Mouse (Mus musculus): Measurements from ENCODE around the gene Lrrk2. TPM values are rescaled to one million over a fixed set of nuclear protein-coding genes. Genes with fewer than 3 reads are reported as not detected.

Lrrk2 gene
- polyA plus RNA-seq, 1 experiment from 2014 or later, result 4.7 TPM

DNA sequence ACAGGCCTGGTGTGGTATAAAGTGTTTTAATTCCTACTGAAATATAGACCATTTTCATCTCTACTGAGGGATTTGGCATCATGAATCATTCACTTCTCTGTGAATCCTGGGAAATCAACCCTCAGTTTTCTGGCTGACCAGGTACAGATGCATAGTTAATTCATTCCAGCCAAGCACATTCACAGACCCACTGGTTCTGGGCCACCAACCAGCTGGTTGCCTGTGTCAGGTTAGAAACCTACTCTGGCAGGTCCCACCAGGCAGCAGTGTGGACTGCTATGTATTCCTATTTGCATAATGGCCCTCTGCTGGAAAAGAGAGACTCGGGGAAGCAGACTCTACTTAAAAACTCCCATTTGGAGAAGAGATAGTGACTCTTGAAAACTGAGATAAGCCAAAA lies 27.9 kb downstream of the Lrrk2 start:
- no peaks in the 10 kb centered on the region for H3K4me1 ChIP-seq (replicated peaks; ENCODE audit: control insufficient read depth, insufficient read depth, low read length)
- no peaks in the 10 kb centered on the region for H3K36me3 ChIP-seq (ENCODE audit: control insufficient read depth, insufficient read depth, low read length)
- no peak overlapping the region for H3K9ac ChIP-seq (ENCODE audit: low read depth, low read length)
- H3K27me3 ChIP-seq (ENCODE audit: control insufficient read depth, insufficient read depth, low read length), result no peaks in the 10 kb centered on the region
- ATAC-seq (ENCODE audit: low FRiP score) (no peak), DNase-seq (ENCODE audit: low spot score) (no peak)
- 62% methylated on average over 1 of the region's 1 CpGs for WGBS
- H3K9me3 ChIP-seq (ENCODE audit: control insufficient read depth, low read length), result no peaks in the 10 kb centered on the region
- H3K4me3 ChIP-seq (ENCODE audit: low read depth, low read length), result no peak overlapping the region
- H3K4me2 ChIP-seq (replicated peaks; ENCODE audit: low read depth, low read length), result no peak overlapping the region
- H3K27ac ChIP-seq (ENCODE audit: low read depth, low read length), result no peak overlapping the region

DNA sequence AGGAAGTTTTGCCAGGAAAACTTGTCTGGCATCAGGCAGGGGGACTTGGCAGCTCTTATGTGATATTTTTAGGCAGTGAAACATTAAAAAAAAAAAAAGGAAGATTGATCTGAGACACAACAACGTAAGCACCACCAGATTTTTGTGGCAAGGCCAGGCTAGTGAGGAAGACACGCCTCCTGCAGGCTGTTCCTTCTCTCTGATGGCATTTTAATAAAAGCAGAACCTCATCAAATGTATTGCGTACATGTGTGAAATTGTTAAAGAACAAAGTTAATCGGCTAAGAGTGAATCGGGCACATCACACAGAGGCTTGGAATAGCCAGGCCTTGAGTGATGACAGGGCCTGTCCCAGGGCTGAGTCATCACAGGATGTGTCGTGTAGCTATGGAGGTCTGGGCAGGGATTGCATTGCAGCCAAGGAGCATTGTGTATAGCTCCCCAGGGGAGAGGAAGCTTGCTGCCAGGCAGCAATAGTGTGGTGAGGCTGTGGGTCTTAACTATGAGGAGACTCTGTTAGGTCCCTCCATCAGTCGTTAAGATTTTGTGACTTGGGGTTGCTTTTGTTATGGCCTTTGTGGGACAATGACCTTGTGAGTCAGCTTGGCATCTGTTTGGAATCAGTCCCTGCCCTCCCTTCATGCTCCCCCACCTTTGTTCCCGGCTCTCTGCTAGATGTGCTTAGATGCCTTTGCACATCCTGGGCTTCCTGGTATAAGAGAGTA lies 30.2 kb downstream of the Lrrk2 start:
- Histone ChIP-seq H3K36me3 (ENCODE audit: control insufficient read depth, insufficient read depth, low read length) (no peaks in the 10 kb centered on the region), H3K9me3 (ENCODE audit: control insufficient read depth, low read length) (no peaks in the 10 kb centered on the region), H3K4me1 (replicated peaks; ENCODE audit: control insufficient read depth, insufficient read depth, low read length) (no peaks in the 10 kb centered on the region), H3K27me3 (ENCODE audit: control insufficient read depth, insufficient read depth, low read length) (no peaks in the 10 kb centered on the region), H3K4me3 (ENCODE audit: low read depth, low read length) (no peak overlapping the region), H3K4me2 (replicated peaks; ENCODE audit: low read depth, low read length) (no peak overlapping the region), H3K9ac (ENCODE audit: low read depth, low read length) (no peak overlapping the region), H3K27ac (ENCODE audit: low read depth, low read length) (no peak overlapping the region)
- WGBS, result 38% methylated on average over 8 of the region's 8 CpGs
- DNase-seq (ENCODE audit: low spot score) (peak; percentile 25), ATAC-seq (ENCODE audit: low FRiP score) (no peak)

DNA sequence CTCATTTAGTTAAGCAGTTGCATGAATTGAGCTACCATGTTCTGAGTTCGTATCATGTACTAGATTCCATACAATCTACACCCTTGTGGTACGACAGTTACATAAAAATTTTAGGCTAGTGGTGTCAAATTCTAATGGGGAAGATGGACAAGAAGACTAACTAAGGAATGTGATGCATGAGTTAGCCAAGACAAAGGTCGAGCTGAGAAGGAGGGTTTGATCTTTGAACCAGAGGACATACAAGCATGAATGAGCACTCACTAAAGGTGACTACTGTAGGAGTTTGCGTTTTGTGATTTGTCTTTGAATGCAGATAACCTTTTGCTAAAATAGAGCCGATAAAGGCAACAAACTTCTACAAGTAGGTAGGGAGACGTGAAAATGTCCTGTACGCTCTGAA lies 31.1 kb downstream of the Lrrk2 start:
- DNase-seq (ENCODE audit: low spot score) (no peak), ATAC-seq (ENCODE audit: low FRiP score) (no peak)
- H3K4me3 ChIP-seq (ENCODE audit: low read depth, low read length), result no peak overlapping the region
- no peak overlapping the region for H3K27ac ChIP-seq (ENCODE audit: low read depth, low read length)
- H3K4me1 ChIP-seq (replicated peaks; ENCODE audit: control insufficient read depth, insufficient read depth, low read length), result no peaks in the 10 kb centered on the region
- 77% methylated on average over 7 of the region's 7 CpGs for WGBS
- no peaks in the 10 kb centered on the region for H3K27me3 ChIP-seq (ENCODE audit: control insufficient read depth, insufficient read depth, low read length)
- no peaks in the 10 kb centered on the region for H3K9me3 ChIP-seq (ENCODE audit: control insufficient read depth, low read length)
- H3K9ac ChIP-seq (ENCODE audit: low read depth, low read length), result no peak overlapping the region
- no peaks in the 10 kb centered on the region for H3K36me3 ChIP-seq (ENCODE audit: control insufficient read depth, insufficient read depth, low read length)
- H3K4me2 ChIP-seq (replicated peaks; ENCODE audit: low read depth, low read length), result no peak overlapping the region

- Histone ChIP-seq H3K36me3 (ENCODE audit: control insufficient read depth, insufficient read depth, low read length) (no peaks in the 10 kb centered on the region), H3K9ac (ENCODE audit: low read depth, low read length) (no peak overlapping the region), H3K4me1 (replicated peaks; ENCODE audit: control insufficient read depth, insufficient read depth, low read length) (no peaks in the 10 kb centered on the region), H3K27me3 (ENCODE audit: control insufficient read depth, insufficient read depth, low read length) (no peaks in the 10 kb centered on the region), H3K4me3 (ENCODE audit: low read depth, low read length) (peak overlapping the region; percentile 10), H3K27ac (ENCODE audit: low read depth, low read length) (no peak overlapping the region), H3K9me3 (ENCODE audit: control insufficient read depth, low read length) (no peaks in the 10 kb centered on the region), H3K4me2 (replicated peaks; ENCODE audit: low read depth, low read length) (peak overlapping the region; percentile 46)
- DNase-seq (ENCODE audit: low spot score), result peak; percentile 39
- ATAC-seq (ENCODE audit: low FRiP score), result peak; percentile 59
- 31% methylated on average over 29 of the region's 29 CpGs for WGBS
Measured at GRCm38 (mm10) chr15:91709207-91710130, 36.5 kb downstream of the Lrrk2 start.

DNA sequence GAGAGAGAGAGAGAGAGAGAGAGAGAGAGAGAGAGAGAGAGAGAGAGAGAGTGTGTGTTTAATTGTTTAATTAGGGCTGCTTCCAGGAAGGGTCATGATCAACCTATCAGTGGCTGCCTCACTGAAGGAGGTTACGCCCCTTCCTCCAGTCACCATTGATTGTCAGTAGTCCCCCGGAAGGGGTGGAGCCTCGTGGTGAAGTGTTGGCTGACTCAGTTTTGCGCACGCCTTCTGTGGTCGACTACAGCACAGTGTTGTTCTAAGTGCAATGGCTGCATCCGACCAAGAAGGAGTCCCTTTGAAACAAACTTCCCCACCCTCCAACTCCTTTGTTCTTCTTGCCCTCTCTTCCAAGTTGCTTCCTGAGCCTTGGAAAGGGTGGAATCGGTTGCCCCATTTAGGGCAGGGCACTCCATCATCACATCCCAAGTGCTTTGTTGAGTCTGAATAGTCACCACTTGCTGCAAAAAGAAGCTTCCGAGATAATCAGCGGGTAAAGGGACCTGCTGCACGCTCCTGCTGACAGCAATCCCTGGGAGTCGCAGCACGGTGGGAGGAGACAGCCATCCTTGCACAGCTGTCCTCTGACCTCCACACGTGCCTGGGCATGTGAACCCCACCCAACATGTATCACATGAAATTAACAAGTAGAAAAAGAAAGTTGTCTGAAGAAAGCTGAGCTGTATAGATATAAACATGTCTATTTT lies 62.4 kb downstream of the Lrrk2 start:
- no peaks in the 10 kb centered on the region for H3K27me3 ChIP-seq (ENCODE audit: control insufficient read depth, insufficient read depth, low read length)
- H3K9ac ChIP-seq (ENCODE audit: low read depth, low read length), result no peak overlapping the region
- H3K4me2 ChIP-seq (replicated peaks; ENCODE audit: low read depth, low read length), result no peak overlapping the region; the same call in 1 of the 2 replicates
- no peaks in the 10 kb centered on the region for H3K4me1 ChIP-seq (replicated peaks; ENCODE audit: control insufficient read depth, insufficient read depth, low read length)
- WGBS, result 52% methylated on average over 14 of the region's 14 CpGs
- no peak overlapping the region for H3K4me3 ChIP-seq (ENCODE audit: low read depth, low read length)
- H3K27ac ChIP-seq (ENCODE audit: low read depth, low read length), result no peak overlapping the region
- H3K9me3 ChIP-seq (ENCODE audit: control insufficient read depth, low read length), result no peaks in the 10 kb centered on the region
- ATAC-seq (ENCODE audit: low FRiP score) (0 out of 2 replicates have a peak, but pooled peaks have one; percentile 47), DNase-seq (ENCODE audit: low spot score) (peak; percentile 15)
- H3K36me3 ChIP-seq (ENCODE audit: control insufficient read depth, insufficient read depth, low read length), result no peaks in the 10 kb centered on the region

GRCm38 (mm10) chr15:91736791-91737533 lies 64.0 kb downstream of the Lrrk2 start:
- DNase-seq (ENCODE audit: low spot score) (peak; percentile 75), ATAC-seq (ENCODE audit: low FRiP score) (no peak)
- Histone ChIP-seq H3K4me3 (ENCODE audit: low read depth, low read length) (no peak overlapping the region), H3K4me1 (replicated peaks; ENCODE audit: control insufficient read depth, insufficient read depth, low read length) (no peaks in the 10 kb centered on the region), H3K27me3 (ENCODE audit: control insufficient read depth, insufficient read depth, low read length) (no peaks in the 10 kb centered on the region), H3K9ac (ENCODE audit: low read depth, low read length) (no peak overlapping the region), H3K9me3 (ENCODE audit: control insufficient read depth, low read length) (no peaks in the 10 kb centered on the region), H3K27ac (ENCODE audit: low read depth, low read length) (no peak overlapping the region), H3K4me2 (replicated peaks; ENCODE audit: low read depth, low read length) (no peak overlapping the region), H3K36me3 (ENCODE audit: control insufficient read depth, insufficient read depth, low read length) (no peaks in the 10 kb centered on the region)
- 41% methylated on average over 15 of the region's 15 CpGs for WGBS

DNA sequence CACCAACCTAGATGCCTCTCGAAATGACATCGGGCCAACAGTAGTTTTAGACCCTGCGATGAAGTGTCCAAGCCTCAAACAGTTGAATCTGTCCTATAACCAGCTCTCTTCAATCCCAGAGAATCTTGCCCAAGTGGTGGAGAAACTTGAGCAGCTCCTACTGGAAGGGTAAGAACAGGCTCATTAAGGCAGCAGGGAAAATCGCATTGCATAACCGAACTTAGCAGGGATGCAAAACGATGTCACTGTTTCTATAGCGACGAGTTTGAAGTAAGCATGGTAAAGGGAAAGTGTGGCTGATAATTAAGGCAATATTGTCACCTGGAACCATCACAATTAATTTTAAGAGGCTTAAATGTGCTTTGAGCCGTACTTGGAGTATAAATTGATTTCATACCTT lies 65.8 kb downstream of the Lrrk2 start:
- Histone ChIP-seq H3K4me3 (ENCODE audit: low read depth, low read length) (no peak overlapping the region), H3K4me2 (replicated peaks; ENCODE audit: low read depth, low read length) (no peak overlapping the region), H3K27me3 (ENCODE audit: control insufficient read depth, insufficient read depth, low read length) (no peaks in the 10 kb centered on the region), H3K9me3 (ENCODE audit: control insufficient read depth, low read length) (no peaks in the 10 kb centered on the region), H3K9ac (ENCODE audit: low read depth, low read length) (no peak overlapping the region), H3K4me1 (replicated peaks; ENCODE audit: control insufficient read depth, insufficient read depth, low read length) (no peaks in the 10 kb centered on the region), H3K36me3 (ENCODE audit: control insufficient read depth, insufficient read depth, low read length) (no peaks in the 10 kb centered on the region), H3K27ac (ENCODE audit: low read depth, low read length) (no peak overlapping the region)
- no peak for DNase-seq (ENCODE audit: low spot score)
- no peak for ATAC-seq (ENCODE audit: low FRiP score)
- 83% methylated on average over 9 of the region's 9 CpGs for WGBS

GRCm38 (mm10) chr15:91745501-91745900 lies 72.5 kb downstream of the Lrrk2 start:
- WGBS, result 90% methylated on average over 4 of the region's 4 CpGs

More at GRCm38 (mm10) chr15:91745501-91745900, 72.5 kb downstream of the Lrrk2 start:
- Histone ChIP-seq H3K9me3 (ENCODE audit: control insufficient read depth, low read length) (no peaks in the 10 kb centered on the region), H3K4me1 (replicated peaks; ENCODE audit: control insufficient read depth, insufficient read depth, low read length) (no peaks in the 10 kb centered on the region), H3K9ac (ENCODE audit: low read depth, low read length) (no peak overlapping the region), H3K4me2 (replicated peaks; ENCODE audit: low read depth, low read length) (no peak overlapping the region), H3K4me3 (ENCODE audit: low read depth, low read length) (no peak overlapping the region), H3K27me3 (ENCODE audit: control insufficient read depth, insufficient read depth, low read length) (no peaks in the 10 kb centered on the region), H3K36me3 (ENCODE audit: control insufficient read depth, insufficient read depth, low read length) (no peaks in the 10 kb centered on the region), H3K27ac (ENCODE audit: low read depth, low read length) (no peak overlapping the region)
- no peak for DNase-seq (ENCODE audit: low spot score)
- ATAC-seq (ENCODE audit: low FRiP score), result no peak

Data from hindbrain, embryonic 11.5 days (tissue).